19 mouse cellular contexts compared by ENCODE assay signal in genomic region chr8:90885671-90886368, GRCm38 (mm10). TPM values are rescaled to one million over a fixed set of nuclear protein-coding genes. Genes with fewer than 3 reads are reported as not detected.
DNase-seq lines count a peak whose midpoint lies in the region; ATAC-seq and TF ChIP-seq lines count a peak whose summit lies in the region.
"Had no signal": no experiment of that assay in that cellular context is flagged by ENCODE, and none has a peak within 500 bp of the region (broad histone marks: within the 10 kb centered on the region; RNA-seq: fewer than 3 reads in every experiment).

No protein-coding gene starts in this region.

- no peak overlapping the region for H3K9ac ChIP-seq in hindbrain, embryonic 16.5 days (ENCODE audit: low read depth, low read length)
- no peak overlapping the region for H3K9ac ChIP-seq in hindbrain, postnatal 0 days (replicated peaks; ENCODE audit: low read length)
- H3K9ac ChIP-seq in lung, embryonic 16.5 days (ENCODE audit: low read length) = no peak overlapping the region
- no peak overlapping the region for H3K9ac ChIP-seq in intestine, embryonic 16.5 days (ENCODE audit: low read depth, low read length)
- no peak overlapping the region for H3K9ac ChIP-seq in stomach, embryonic 16.5 days (ENCODE audit: low read length)
- H3K9ac ChIP-seq: embryonic facial prominence, embryonic 12.5 days; lung, embryonic 15.5 days had no signal

- no peak overlapping the region for H3K4me3 ChIP-seq in hindbrain, embryonic 16.5 days (ENCODE audit: low read length)
- no peak overlapping the region for H3K4me3 ChIP-seq in hindbrain, postnatal 0 days (ENCODE audit: low read length)
- no peak overlapping the region for H3K4me3 ChIP-seq in lung, embryonic 16.5 days (ENCODE audit: low read length)
- no peak overlapping the region for H3K4me3 ChIP-seq in intestine, embryonic 16.5 days (ENCODE audit: low read length)
- no peak overlapping the region for H3K4me3 ChIP-seq in stomach, embryonic 16.5 days (replicated peaks; ENCODE audit: low read length)
- H3K4me3 ChIP-seq: embryonic facial prominence, embryonic 12.5 days; lung, embryonic 15.5 days; megakaryocyte, embryonic 14.5 days had no signal

- H3K4me2 ChIP-seq in hindbrain, embryonic 16.5 days (ENCODE audit: low read length) = peak overlapping the region; percentile 18; the same call in 1 of the 2 replicates
- no peak overlapping the region for H3K4me2 ChIP-seq in hindbrain, postnatal 0 days (ENCODE audit: low read depth, low read length)
- H3K4me2 ChIP-seq in lung, embryonic 16.5 days (ENCODE audit: low read depth, low read length) = no peak overlapping the region
- no peak overlapping the region for H3K4me2 ChIP-seq in intestine, embryonic 16.5 days (ENCODE audit: low read depth, low read length)
- peak overlapping the region; percentile 13; the same call in 1 of the 2 replicates for H3K4me2 ChIP-seq in stomach, embryonic 16.5 days (ENCODE audit: low read depth, low read length)
- H3K4me2 ChIP-seq: embryonic facial prominence, embryonic 12.5 days; lung, embryonic 15.5 days had no signal

- no peak for TF ChIP-seq CTCF in hindbrain, postnatal 0 days (IDR thresholded peaks at IDR 0.05; ENCODE audit: low read depth)

- DNase-seq in hindbrain, postnatal 0 days (ENCODE audit: low spot score) = no peak
- DNase-seq in lung, postnatal 25 days (ENCODE audit: low spot score) = no peak
- no peak for DNase-seq in heart, postnatal 10 days
- DNase-seq in left cerebral cortex, adult 8-10 months (ENCODE audit: low spot score in 2 of 2) = no peak
- DNase-seq: adrenal gland, adult 2 months; cerebellum, postnatal 36 days; gastrocnemius, postnatal 25 days; heart, postnatal 14 days; kidney, postnatal 10 days; liver; thymus, postnatal 36 days had no signal

- H3K27ac ChIP-seq in hindbrain, embryonic 16.5 days (ENCODE audit: low read depth, low read length) = no peak overlapping the region
- no peak overlapping the region; the same call in 1 of the 2 replicates for H3K27ac ChIP-seq in hindbrain, postnatal 0 days
- H3K27ac ChIP-seq in lung, embryonic 16.5 days (ENCODE audit: low read length) = no peak overlapping the region
- 0 out of 2 replicates have a peak overlapping the region, but pooled peaks have one; percentile 30 for H3K27ac ChIP-seq in intestine, embryonic 16.5 days (ENCODE audit: low read length)
- H3K27ac ChIP-seq in stomach, embryonic 16.5 days (ENCODE audit: low read length) = no peak overlapping the region; the same call in 1 of the 2 replicates
- H3K27ac ChIP-seq: embryonic facial prominence, embryonic 12.5 days; lung, embryonic 15.5 days had no signal

- H3K36me3 ChIP-seq in hindbrain, embryonic 16.5 days (ENCODE audit: control insufficient read depth, insufficient read depth, low read length) = no peaks in the 10 kb centered on the region
- no peaks in the 10 kb centered on the region for H3K36me3 ChIP-seq in hindbrain, postnatal 0 days (ENCODE audit: insufficient read depth, low read length)
- H3K36me3 ChIP-seq in lung, embryonic 16.5 days (ENCODE audit: control insufficient read depth, insufficient read depth, low read length) = no peaks in the 10 kb centered on the region
- no peaks in the 10 kb centered on the region for H3K36me3 ChIP-seq in intestine, embryonic 16.5 days (ENCODE audit: control insufficient read depth, insufficient read depth, low read length)
- H3K36me3 ChIP-seq in stomach, embryonic 16.5 days (ENCODE audit: control insufficient read depth, insufficient read depth, low read length) = no peaks in the 10 kb centered on the region
- H3K36me3 ChIP-seq: embryonic facial prominence, embryonic 12.5 days; G1E; lung, embryonic 15.5 days had no signal

- WGBS in hindbrain, embryonic 16.5 days = 59% methylated on average over 2 of the region's 2 CpGs
- 69% methylated on average over 2 of the region's 2 CpGs for WGBS in hindbrain, postnatal 0 days
- 59% methylated on average over 2 of the region's 2 CpGs for WGBS in lung, embryonic 16.5 days
- WGBS in intestine, embryonic 16.5 days = 61% methylated on average over 2 of the region's 2 CpGs
- 58% methylated on average over 2 of the region's 2 CpGs for WGBS in stomach, embryonic 16.5 days

- intact Hi-C loops in heart, postnatal 10 days (cut with DNase I) = no loop called here

- ATAC-seq in hindbrain, embryonic 16.5 days = no peak
- no peak for ATAC-seq in hindbrain, postnatal 0 days
- ATAC-seq in lung, embryonic 16.5 days (ENCODE audit: low read depth) = peak; percentile 31; the same call in 1 of the 2 replicates
- peak; percentile 50 for ATAC-seq in intestine, embryonic 16.5 days
- peak; percentile 50; the same call in 1 of the 2 replicates for ATAC-seq in stomach, embryonic 16.5 days (ENCODE audit: insufficient read depth, low FRiP score)

- H3K4me1 ChIP-seq in hindbrain, embryonic 16.5 days (ENCODE audit: control insufficient read depth, insufficient read depth, low read depth, low read length) = no peaks in the 10 kb centered on the region
- no peaks in the 10 kb centered on the region for H3K4me1 ChIP-seq in hindbrain, postnatal 0 days (ENCODE audit: insufficient read depth, low read length)
- no peaks in the 10 kb centered on the region for H3K4me1 ChIP-seq in lung, embryonic 16.5 days (replicated peaks; ENCODE audit: control insufficient read depth, insufficient read depth, low read length)
- H3K4me1 ChIP-seq in intestine, embryonic 16.5 days (ENCODE audit: control insufficient read depth, insufficient read depth, low read length) = no peaks in the 10 kb centered on the region
- H3K4me1 ChIP-seq in stomach, embryonic 16.5 days (ENCODE audit: control insufficient read depth, insufficient read depth, low read length) = peaks cover 4% of the 10 kb centered on the region; the same call in 1 of the 2 replicates
- H3K4me1 ChIP-seq: embryonic facial prominence, embryonic 12.5 days had no signal

- H3K27me3 ChIP-seq in hindbrain, embryonic 16.5 days (replicated peaks; ENCODE audit: control insufficient read depth, insufficient read depth, low read length) = no peaks in the 10 kb centered on the region
- no peaks in the 10 kb centered on the region for H3K27me3 ChIP-seq in hindbrain, postnatal 0 days (ENCODE audit: insufficient read depth, low read length)
- H3K27me3 ChIP-seq in lung, embryonic 16.5 days (ENCODE audit: control insufficient read depth, insufficient read depth, low read depth, low read length) = no peaks in the 10 kb centered on the region
- H3K27me3 ChIP-seq in intestine, embryonic 16.5 days (replicated peaks; ENCODE audit: control insufficient read depth, insufficient read depth, low read length) = no peaks in the 10 kb centered on the region
- no peaks in the 10 kb centered on the region for H3K27me3 ChIP-seq in stomach, embryonic 16.5 days (ENCODE audit: control insufficient read depth, insufficient read depth, low read length)
- H3K27me3 ChIP-seq: embryonic facial prominence, embryonic 12.5 days; lung, embryonic 15.5 days; megakaryocyte, embryonic 14.5 days had no signal

- H3K9me3 ChIP-seq in hindbrain, embryonic 16.5 days (ENCODE audit: control insufficient read depth, low read length) = no peaks in the 10 kb centered on the region
- no peaks in the 10 kb centered on the region for H3K9me3 ChIP-seq in hindbrain, postnatal 0 days (ENCODE audit: low read length)
- no peaks in the 10 kb centered on the region for H3K9me3 ChIP-seq in lung, embryonic 16.5 days (ENCODE audit: control insufficient read depth, low read length)
- H3K9me3 ChIP-seq in intestine, embryonic 16.5 days (ENCODE audit: control insufficient read depth, low read length) = no peaks in the 10 kb centered on the region
- H3K9me3 ChIP-seq in stomach, embryonic 16.5 days (replicated peaks; ENCODE audit: control insufficient read depth, low read length) = no peaks in the 10 kb centered on the region
- H3K9me3 ChIP-seq: embryonic facial prominence, embryonic 12.5 days; G1E; lung, embryonic 15.5 days; megakaryocyte, embryonic 14.5 days had no signal

RNA-seq across cellular contexts. Expression of gene Chd9, which starts 57.7 kb away (rescaled TPM):
- 97.1 and 101 TPM in 2 replicates for polyA plus RNA-seq in hindbrain, embryonic 16.5 days (2015; fragmentation: Nextera tagmentation; extraction: Ambion mirVana)
- total RNA-seq in hindbrain, postnatal 0 days (2014; rRNA removed) = 87.2 and 112 TPM in 2 replicates
- 103 and 106 TPM in 2 replicates for polyA plus RNA-seq in hindbrain, postnatal 0 days (2015; fragmentation: Nextera tagmentation; extraction: Ambion mirVana)
- 95.9 and 116 TPM in 2 replicates for polyA plus RNA-seq in lung, embryonic 16.5 days (2015; fragmentation: Nextera tagmentation; extraction: Ambion mirVana)
- polyA plus RNA-seq in intestine, embryonic 16.5 days (2015; fragmentation: Nextera tagmentation; extraction: Ambion mirVana) = 283 and 397 TPM in 2 replicates
- polyA plus RNA-seq in stomach, embryonic 16.5 days (2015; fragmentation: Nextera tagmentation; extraction: Ambion mirVana) = 239 and 288 TPM in 2 replicates
- 10 to 100 TPM; 47.9 to 51.0 TPM for total RNA-seq in heart, postnatal 10 days (2021)
- 100 to 1,000 TPM; 169 to 194 (median 186) TPM for total RNA-seq in left cerebral cortex, adult 8-10 months (2022)

Comparison
In these comparisons a context has a peak if more than half of its experiments do, and no peak if none do; other contexts are left out.
1. H3K4me2 ChIP-seq: peak in hindbrain, embryonic 16.5 days (single experiment) and stomach, embryonic 16.5 days (single experiment); none in hindbrain, postnatal 0 days (single experiment), lung, embryonic 16.5 days (single experiment) and intestine, embryonic 16.5 days (single experiment).
2. ATAC-seq: peak in lung, embryonic 16.5 days (single experiment), intestine, embryonic 16.5 days (single experiment) and stomach, embryonic 16.5 days (single experiment); none in hindbrain, embryonic 16.5 days (single experiment) and hindbrain, postnatal 0 days (single experiment).